Comparison of ENCODE assay signal across 19 mouse cellular contexts in the genomic region with DNA sequence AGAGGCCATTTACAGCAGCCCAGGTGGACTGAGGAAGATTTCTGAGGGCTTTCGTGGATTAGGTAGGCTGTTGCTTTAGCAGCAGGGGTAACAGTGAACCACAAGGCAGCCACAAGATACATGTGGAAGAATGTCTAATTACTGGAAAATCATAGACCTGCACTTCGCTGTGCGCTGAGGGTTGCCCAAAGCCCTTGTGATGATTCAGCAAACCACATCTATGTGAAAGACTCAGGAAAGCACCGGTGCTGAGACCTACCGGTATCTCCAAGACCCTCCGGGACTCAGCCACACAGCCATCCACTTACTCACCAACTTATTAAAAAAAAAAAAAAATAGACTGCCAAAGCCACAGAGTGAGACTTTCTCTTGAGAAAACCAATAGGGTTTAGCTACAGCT. TPM values are rescaled to one million over a fixed set of nuclear protein-coding genes. Genes with fewer than 3 reads are reported as not detected.
DNase-seq lines count a peak whose midpoint lies in the region; ATAC-seq and TF ChIP-seq lines count a peak whose summit lies in the region.
"Had no signal": no experiment of that assay in that cellular context is flagged by ENCODE, and none has a peak within 500 bp of the region (broad histone marks: within the 10 kb centered on the region; RNA-seq: fewer than 3 reads in every experiment).

No protein-coding gene starts in this region.

- no peak for TF ChIP-seq POLR2A in myocyte (IDR thresholded peaks at IDR 0.05; ENCODE audit: insufficient read length, low read depth)

- H3K9ac ChIP-seq in limb, embryonic 13.5 days: no peak overlapping the region
- H3K9ac ChIP-seq: forebrain, postnatal 0 days; hindbrain, embryonic 12.5 days; hindbrain, embryonic 15.5 days had no signal

- TF ChIP-seq CTCF in E14TG2a.4 (conservative IDR thresholded peaks at IDR 0.05; ENCODE audit: low read length): no peak
- TF ChIP-seq CTCF in Patski (IDR thresholded peaks at IDR 0.05): no peak

- peaks cover 35% of the 10 kb centered on the region for H3K4me1 ChIP-seq in E14TG2a.4 (replicated peaks; ENCODE audit: low read depth, low read length)
- peaks cover 21% of the 10 kb centered on the region for H3K4me1 ChIP-seq in limb, embryonic 13.5 days
- H3K4me1 ChIP-seq: heart, embryonic 10.5 days; hindbrain, embryonic 12.5 days; hindbrain, embryonic 15.5 days had no signal

- H3K27me3 ChIP-seq in E14TG2a.4 (ENCODE audit: insufficient read depth, low read length) (no peaks in the 10 kb centered on the region), Patski (no peaks in the 10 kb centered on the region), myocyte (ENCODE audit: control insufficient read depth, insufficient read depth, insufficient read length) (no peaks in the 10 kb centered on the region)
- H3K27me3 ChIP-seq in limb, embryonic 13.5 days: no peaks in the 10 kb centered on the region
- H3K27me3 ChIP-seq: hindbrain, embryonic 12.5 days; hindbrain, embryonic 15.5 days had no signal

- H3K4me2 ChIP-seq in limb, embryonic 13.5 days (replicated peaks): peak overlapping the region; percentile 14; the same call in 1 of the 2 replicates
- peak overlapping the region; percentile 34 for H3K4me2 ChIP-seq in myocyte (ENCODE audit: low read depth)
- H3K4me2 ChIP-seq: hindbrain, embryonic 12.5 days; hindbrain, embryonic 15.5 days had no signal

- POLR2A ChIA-PET in Patski (lab: Charles Lee): no interaction called here

- H3K4me3 ChIP-seq in E14TG2a.4 (replicated peaks; ENCODE audit: low read length) (peak overlapping the region; percentile 39; the same call in 1 of the 2 replicates), myocyte (no peak overlapping the region)
- no peak overlapping the region for H3K4me3 ChIP-seq in limb, embryonic 13.5 days
- H3K4me3 ChIP-seq: heart, adult 2 months; heart, embryonic 10.5 days; hindbrain, embryonic 12.5 days; hindbrain, embryonic 15.5 days had no signal

- CTCF ChIA-PET in Patski (lab: Charles Lee): no interaction called here

- no peaks in the 10 kb centered on the region for H3K79me2 ChIP-seq in myocyte (ENCODE audit: control insufficient read depth, insufficient read depth)

- in situ Hi-C loops in Patski (cut with MboI; ENCODE audit: low pct_unique_long_range_greater_than_20kb): no loop called here

- ATAC-seq in Patski: no peak
- ATAC-seq in limb, embryonic 13.5 days (ENCODE audit: low FRiP score, low read depth): no peak
- no peak for ATAC-seq in megakaryocyte, adult 5-6 weeks (ENCODE audit: poor library complexity, severe bottlenecking)
- ATAC-seq: CD4-positive, CD25-positive, alpha-beta regulatory T cell, adult 4 months; forebrain, embryonic 14.5 days; forebrain, postnatal 0 days had no signal

- H3ac ChIP-seq in myocyte (ENCODE audit: control insufficient read depth, insufficient read length): no peak overlapping the region

- H3K9me3 ChIP-seq in E14TG2a.4 (ENCODE audit: low read length): peaks cover 6% of the 10 kb centered on the region
- H3K9me3 ChIP-seq in limb, embryonic 13.5 days: peaks cover 7% of the 10 kb centered on the region; the same call in 1 of the 2 replicates
- H3K9me3 ChIP-seq: heart, embryonic 10.5 days; hindbrain, embryonic 15.5 days had no signal

- peak overlapping the region; percentile 65; the same call in 1 of the 2 replicates for H3K27ac ChIP-seq in limb, embryonic 13.5 days
- H3K27ac ChIP-seq: heart, adult 2 months; heart, embryonic 10.5 days; hindbrain, embryonic 12.5 days; hindbrain, embryonic 15.5 days had no signal

- whole genome bisulfite sequencing in limb, embryonic 13.5 days: 75% methylated on average over 6 of the region's 6 CpGs

- DNase-seq in Patski (ENCODE audit: low read depth, low spot score): peak; percentile 70
- DNase-seq in adrenal gland, postnatal 10 days: no peak
- DNase-seq: adrenal gland, postnatal 14 days; cerebellum, adult 11 months; cerebellum, adult 2 months; cerebellum, adult 9-11 months; cerebellum, postnatal 36 days; forebrain, postnatal 0 days had no signal

- H3K36me3 ChIP-seq in E14TG2a.4 (ENCODE audit: insufficient read depth, low read length) (no peaks in the 10 kb centered on the region), myocyte (ENCODE audit: control insufficient read depth, insufficient read depth) (no peaks in the 10 kb centered on the region)
- H3K36me3 ChIP-seq in limb, embryonic 13.5 days: no peaks in the 10 kb centered on the region
- H3K36me3 ChIP-seq: heart, embryonic 10.5 days; hindbrain, embryonic 12.5 days; hindbrain, embryonic 15.5 days had no signal

TF ChIP-seq in myocyte, 11 proteins besides CTCF, POLR2A, EP300 and RAD21:
- TF ChIP-seq REST (IDR thresholded peaks at IDR 0.05; ENCODE audit: insufficient read depth, insufficient read length): no peak
- TF ChIP-seq MYOG (IDR thresholded peaks at IDR 0.05; ENCODE audit: control insufficient read depth in 1 of 3, insufficient read depth in 1 of 3, insufficient read length in 2 of 3, low read depth in 2 of 3): no peak
- TF ChIP-seq TCF12 (IDR thresholded peaks at IDR 0.05; ENCODE audit: insufficient read depth, poor library complexity, severe bottlenecking): no peak
- no peak for TF ChIP-seq MAX (IDR thresholded peaks at IDR 0.05; ENCODE audit: low read depth)
- no peak for TF ChIP-seq SRF (IDR thresholded peaks at IDR 0.05; ENCODE audit: control insufficient read depth, insufficient read length, low read depth)
- no peak for TF ChIP-seq MYOD1 (IDR thresholded peaks at IDR 0.05; ENCODE audit: control insufficient read depth in 1 of 3, insufficient read length in 2 of 3, low read depth in 2 of 3)
- TF ChIP-seq POLR2AphosphoS2 (IDR thresholded peaks at IDR 0.05; ENCODE audit: insufficient read length, low read depth): no peak
- TF ChIP-seq USF1 (IDR thresholded peaks at IDR 0.05; ENCODE audit: low read depth): no peak
- no peak for TF ChIP-seq CEBPB (IDR thresholded peaks at IDR 0.05; ENCODE audit: insufficient read depth, poor library complexity, severe bottlenecking)
- no peak for TF ChIP-seq TCF3 (IDR thresholded peaks at IDR 0.05; ENCODE audit: insufficient read length, low read depth)
- no peak for TF ChIP-seq E2F4 (IDR thresholded peaks at IDR 0.05; ENCODE audit: insufficient read depth)

RNA-seq across cellular contexts. Expression of a gene that starts 13.9 kb away (rescaled TPM):
- polyA plus RNA-seq in Patski (2021) (not detected), myocyte (2012; fragmentation: generic; extraction: Trizol) (14.1 TPM)
- polyA plus RNA-seq in limb, embryonic 13.5 days (2015; fragmentation: Nextera tagmentation; extraction: Ambion mirVana): 3.6 and 3.7 TPM in 2 replicates
- 10 to 100 TPM in 1 of 2 experiments, 1 to 10 TPM in 1; 9.7 to 11.7 TPM for total RNA-seq in adrenal gland, postnatal 10 days (2021)
- total RNA-seq in megakaryocyte, adult 5-6 weeks (2015): 1.9 and 2.1 TPM in 2 replicates
- 0.41 and 2.2 TPM in 2 replicates for total RNA-seq in megakaryocyte, adult 5-6 weeks (2017)
- total RNA-seq: hematopoietic stem cell, adult 5-6 weeks had no signal
- polyA plus RNA-seq: CD4-positive, CD25-positive, alpha-beta regulatory T cell, adult 4 months had no signal
